Mouse (Mus musculus) liver, adult 2 months (tissue): ENCODE measurements around the gene Fbln7. TPM values are rescaled to one million over a fixed set of nuclear protein-coding genes. Genes with fewer than 3 reads are reported as not detected.

Experiments used
- DNase-seq: peaks from one replicate; pipeline ENCODE4 v3.0.0-alpha.2; 2011; ENCODE audit warnings: low read depth, low spot score; ENCODE audit errors: extremely low read depth
- H3K27ac ChIP-seq: fragments of 200-500 bp; replicated peaks from 2 replicates; pipeline ENCODE4 v1.5.1; 2012; ENCODE audit warnings: low read depth, mild to moderate bottlenecking, control low read depth, inconsistent platforms, low read length; ENCODE audit not compliant: insufficient read depth
- H3K27me3 ChIP-seq: fragments of 200-500 bp; 2 replicates; pipeline ENCODE4 v1.6.1; 2012; ENCODE audit warnings: mild to moderate bottlenecking, moderate library complexity, low read length, inconsistent platforms; ENCODE audit not compliant: control insufficient read depth, insufficient read depth
- H3K36me3 ChIP-seq: fragments of 200-500 bp; 2 replicates; pipeline ENCODE4 v1.6.1; 2012; ENCODE audit warnings: low read length, inconsistent platforms; ENCODE audit not compliant: control insufficient read depth, insufficient read depth
- H3K4me1 ChIP-seq: fragments of 200-500 bp; 2 replicates; pipeline ENCODE4 v1.6.1; 2011; ENCODE audit warnings: low read length; ENCODE audit not compliant: control insufficient read depth, insufficient read depth
- H3K4me3 ChIP-seq: fragments of 200-500 bp; 2 replicates; pipeline ENCODE4 v1.5.1; 2011; ENCODE audit warnings: low read depth, mild to moderate bottlenecking, control low read depth, low read length, moderate library complexity; ENCODE audit not compliant: insufficient read depth
- H3K79me2 ChIP-seq: fragments of 200-500 bp; 2 replicates; pipeline ENCODE4 v1.6.1; 2012; ENCODE audit warnings: inconsistent platforms, mild to moderate bottlenecking, low read length, moderate library complexity; ENCODE audit not compliant: control insufficient read depth, insufficient read depth
- H3K9ac ChIP-seq: fragments of 200-500 bp; 2 replicates; pipeline ENCODE4 v1.6.1; 2012; ENCODE audit warnings: low read depth, mild to moderate bottlenecking, control low read depth, inconsistent platforms, low read length
- CTCF ChIP-seq: fragments of 200-500 bp; IDR thresholded peaks from 2 replicates; pipeline ENCODE4 v1.5.1; 2011; ENCODE audit warnings: low read depth, low read length, control low read depth
- POLR2A ChIP-seq: fragments of 200-500 bp; IDR thresholded peaks from 2 replicates; pipeline ENCODE4 v1.6.1; 2011; ENCODE audit warnings: low read length, control low read depth; ENCODE audit not compliant: insufficient read depth; ENCODE audit errors: extremely low read depth
- WGBS: fragments of 180-500 bp; shearing (Covaris S2); methylation state at CpG from one replicate; pipeline ENCODE4 v1.1.7; 2018; 5-methylcytosine and 5-hydroxymethylcytosine counted together
- polyA plus RNA-seq: library from polyadenylated mRNA; depleted of rRNA; stranded (reverse); fragments of >200 nt; gene quantifications from 2 replicates; pipeline ENCODE4 v1.2.3, GENCODE M21; 2012
- total RNA-seq: library from RNA; depleted of rRNA; stranded (reverse); fragments of >200 nt; gene quantifications from 2 replicates; pipeline ENCODE4 v1.2.3, GENCODE M21; 2014

The Fbln7 gene
- total and polyA plus RNA-seq, 2 experiments, result 0.22 to 0.28 TPM

- H3K36me3 ChIP-seq, result peaks cover 5% of the 10 kb centered on the region; the same call in 1 of the 2 replicates
- peaks cover 19% of the 10 kb centered on the region; the same call in 1 of the 2 replicates for H3K79me2 ChIP-seq
- H3K27me3 ChIP-seq, result no peaks in the 10 kb centered on the region
- H3K27ac ChIP-seq, result peak overlapping the region; percentile 96
- H3K4me1 ChIP-seq, result peaks cover 4% of the 10 kb centered on the region; the same call in 1 of the 2 replicates
- TF ChIP-seq POLR2A (no peak), CTCF (no peak)
- peak overlapping the region; percentile 81 for H3K4me3 ChIP-seq
- H3K9ac ChIP-seq, result peak overlapping the region; percentile 93
- 1% methylated on average over 14 of the region's 14 CpGs for whole genome bisulfite sequencing
- DNase-seq, result peak; percentile 81
These were observed 43.7 kb upstream of the Fbln7 start for GRCm38 (mm10) chr2:128818956-128819643.

- Histone ChIP-seq H3K4me1 (peaks cover 4% of the 10 kb centered on the region; the same call in 1 of the 2 replicates), H3K27ac (no peak overlapping the region), H3K27me3 (no peaks in the 10 kb centered on the region), H3K9ac (no peak overlapping the region), H3K4me3 (no peak overlapping the region), H3K79me2 (peaks cover 19% of the 10 kb centered on the region; the same call in 1 of the 2 replicates), H3K36me3 (peaks cover 11% of the 10 kb centered on the region; the same call in 1 of the 2 replicates)
- no peak for DNase-seq
- WGBS, result 77% methylated on average over 2 of the region's 2 CpGs
- TF ChIP-seq CTCF (no peak), POLR2A (no peak)
These were observed 42.1 kb upstream of the Fbln7 start for GRCm38 (mm10) chr2:128820631-128821030.

- H3K4me1 ChIP-seq, result peaks cover 4% of the 10 kb centered on the region; the same call in 1 of the 2 replicates
- H3K36me3 ChIP-seq, result peaks cover 27% of the 10 kb centered on the region
- no peak overlapping the region for H3K9ac ChIP-seq
- no peaks in the 10 kb centered on the region for H3K27me3 ChIP-seq
- peaks cover 19% of the 10 kb centered on the region; the same call in 1 of the 2 replicates for H3K79me2 ChIP-seq
- H3K4me3 ChIP-seq, result no peak overlapping the region
- no peak overlapping the region for H3K27ac ChIP-seq
- TF ChIP-seq POLR2A (no peak), CTCF (no peak)
- WGBS, result 97% methylated on average over 5 of the region's 5 CpGs
- DNase-seq, result no peak
These were observed 38.9 kb upstream of the Fbln7 start for GRCm38 (mm10) chr2:128823893-128824292.

GRCm38 (mm10) chr2:128827787-128828186 is 35.0 kb upstream of the Fbln7 start:
- no peaks in the 10 kb centered on the region for H3K27me3 ChIP-seq
- H3K4me1 ChIP-seq, result no peaks in the 10 kb centered on the region
- H3K4me3 ChIP-seq, result no peak overlapping the region
- no peak overlapping the region for H3K9ac ChIP-seq
- DNase-seq, result no peak
- H3K36me3 ChIP-seq, result peaks cover 55% of the 10 kb centered on the region
- H3K27ac ChIP-seq, result no peak overlapping the region
- TF ChIP-seq CTCF, result no peak
- TF ChIP-seq POLR2A, result no peak
- peaks cover 5% of the 10 kb centered on the region; the same call in 1 of the 2 replicates for H3K79me2 ChIP-seq
- 91% methylated on average over 1 of the region's 1 CpGs for WGBS

- no peak overlapping the region for H3K4me3 ChIP-seq
- H3K27me3 ChIP-seq, result no peaks in the 10 kb centered on the region
- peaks cover 65% of the 10 kb centered on the region for H3K36me3 ChIP-seq
- H3K9ac ChIP-seq, result no peak overlapping the region
- TF ChIP-seq CTCF (no peak), POLR2A (no peak)
- H3K27ac ChIP-seq, result no peak overlapping the region
- H3K4me1 ChIP-seq, result peaks cover 2% of the 10 kb centered on the region; the same call in 1 of the 2 replicates
- DNase-seq, result no peak
- WGBS, result 65% methylated on average over 3 of the region's 3 CpGs
- H3K79me2 ChIP-seq, result no peaks in the 10 kb centered on the region
These were observed 30.2 kb upstream of the Fbln7 start for GRCm38 (mm10) chr2:128832611-128833010.

GRCm38 (mm10) chr2:128833035-128833434 is 29.7 kb upstream of the Fbln7 start:
- Histone ChIP-seq H3K27ac (no peak overlapping the region), H3K9ac (no peak overlapping the region), H3K4me1 (peaks cover 2% of the 10 kb centered on the region; the same call in 1 of the 2 replicates), H3K27me3 (no peaks in the 10 kb centered on the region), H3K36me3 (peaks cover 66% of the 10 kb centered on the region), H3K79me2 (no peaks in the 10 kb centered on the region), H3K4me3 (no peak overlapping the region)
- TF ChIP-seq CTCF (no peak), POLR2A (no peak)
- 37% methylated on average over 2 of the region's 2 CpGs for WGBS
- DNase-seq, result peak; percentile 65
